1 mouse cellular context compared by ENCODE assay signal in genomic region chr5:36538576-36539187, GRCm38 (mm10).
TF ChIP-seq lines count a peak whose summit lies in the region.

No protein-coding gene starts in this region.

TF ChIP-seq in MEL, 35 proteins besides CTCF, POLR2A, EP300 and RAD21:
- TF ChIP-seq BHLHE40 (IDR thresholded peaks at IDR 0.05; ENCODE audit: borderline replicate concordance, low read depth, low read length) (0 out of 2 replicates have a peak, but pooled peaks have one; percentile 10), MXI1 (IDR thresholded peaks at IDR 0.05; ENCODE audit: low read depth, low read length) (no peak), POLR2AphosphoS5 (IDR thresholded peaks at IDR 0.05; ENCODE audit: borderline replicate concordance, low read depth, low read length) (no peak), TAL1 (IDR thresholded peaks at IDR 0.05; ENCODE audit: low read length) (no peak), MAX (IDR thresholded peaks at IDR 0.05; ENCODE audit: low read length) (no peak), E2F4 (IDR thresholded peaks at IDR 0.05; ENCODE audit: borderline replicate concordance, low read depth, low read length) (no peak), MAZ (IDR thresholded peaks at IDR 0.05; ENCODE audit: low read depth, low read length) (no peak), MYB (IDR thresholded peaks at IDR 0.05; ENCODE audit: low read depth, low read length) (no peak), RCOR1 (IDR thresholded peaks at IDR 0.05; ENCODE audit: low read depth, low read length) (no peak), HCFC1 (IDR thresholded peaks at IDR 0.05; ENCODE audit: low read depth, low read length) (no peak), TCF12 (IDR thresholded peaks at IDR 0.05; ENCODE audit: low read depth, low read length) (no peak), KAT2A (conservative IDR thresholded peaks at IDR 0.05; ENCODE audit: low read depth, low read length) (no peak), SMC3 (IDR thresholded peaks at IDR 0.05; ENCODE audit: low read depth, low read length) (peak; percentile 80), USF1 (IDR thresholded peaks at IDR 0.05; ENCODE audit: low read depth, low read length) (no peak), TBP (IDR thresholded peaks at IDR 0.05; ENCODE audit: low read depth, low read length) (0 out of 2 replicates have a peak, but pooled peaks have one; percentile 40), ZMIZ1 (IDR thresholded peaks at IDR 0.05; ENCODE audit: low read depth, low read length) (no peak), UBTF (IDR thresholded peaks at IDR 0.05; ENCODE audit: borderline replicate concordance, insufficient read depth, low read depth, low read length) (no peak), GATA1 (IDR thresholded peaks at IDR 0.05; ENCODE audit: low read depth, low read length) (0 out of 2 replicates have a peak, but pooled peaks have one; percentile 14), ZNF384 (IDR thresholded peaks at IDR 0.05; ENCODE audit: low read depth, low read length) (no peak), SIN3A (IDR thresholded peaks at IDR 0.05; ENCODE audit: low read length) (peak; percentile 67), CHD1 (IDR thresholded peaks at IDR 0.05; ENCODE audit: low read depth, low read length) (no peak), ZC3H11A (IDR thresholded peaks at IDR 0.05; ENCODE audit: low read depth, low read length) (peak; percentile 43; the same call in 1 of the 2 replicates)
